Mouse (Mus musculus): Measurements from ENCODE around the gene Ly9. TPM values are rescaled to one million over a fixed set of nuclear protein-coding genes. Genes with fewer than 3 reads are reported as not detected.

Ly9 gene
- total RNA-seq (2015; ENCODE audit: low replicate concordance) (7.1 and 8.8 TPM in 2 replicates), total RNA-seq (2017; ENCODE audit: low replicate concordance) (5.8 and 10.0 TPM in 2 replicates)

GRCm38 (mm10) chr1:171607176-171607575, at the start of gene Ly9:
Ly9 (minus strand) TSS chr1:171607410.
- no peak for ATAC-seq (replicated peaks; ENCODE audit: low FRiP score, poor library complexity, severe bottlenecking)

DNA sequence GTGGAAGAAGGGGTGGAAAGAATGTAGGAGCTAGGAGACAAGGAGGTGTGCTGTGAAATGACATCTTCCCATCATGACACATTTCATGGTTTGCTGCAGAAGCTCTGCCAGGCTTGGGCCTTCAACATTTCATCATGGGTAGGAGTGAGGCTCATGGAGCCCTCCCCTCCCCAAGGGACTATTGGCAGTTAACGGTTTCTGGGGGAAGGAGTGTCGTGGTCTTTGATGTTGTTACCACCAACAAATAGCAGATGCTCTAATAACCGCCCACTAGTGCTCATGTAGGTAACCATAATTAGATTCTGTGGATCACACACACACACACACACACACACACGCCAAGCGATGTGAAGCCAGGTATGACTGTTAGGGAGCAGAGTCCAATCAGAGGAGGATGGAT, 45.5 kb upstream of the Ly9 start, which contains the start of gene Slamf7:
Gene Slamf7 (minus strand): TSS at position 302 of the 400 bp plus-strand sequence.
- ATAC-seq (replicated peaks; ENCODE audit: low FRiP score, poor library complexity, severe bottlenecking), result no peak

GRCm38 (mm10) chr1:171648840-171649239, 41.6 kb upstream of the Ly9 start:
- no peak for ATAC-seq (replicated peaks; ENCODE audit: low FRiP score, poor library complexity, severe bottlenecking)

- ATAC-seq (replicated peaks; ENCODE audit: low FRiP score, poor library complexity, severe bottlenecking), result no peak
Observed at GRCm38 (mm10) chr1:171647716-171648115, 40.5 kb upstream of the Ly9 start.

DNA sequence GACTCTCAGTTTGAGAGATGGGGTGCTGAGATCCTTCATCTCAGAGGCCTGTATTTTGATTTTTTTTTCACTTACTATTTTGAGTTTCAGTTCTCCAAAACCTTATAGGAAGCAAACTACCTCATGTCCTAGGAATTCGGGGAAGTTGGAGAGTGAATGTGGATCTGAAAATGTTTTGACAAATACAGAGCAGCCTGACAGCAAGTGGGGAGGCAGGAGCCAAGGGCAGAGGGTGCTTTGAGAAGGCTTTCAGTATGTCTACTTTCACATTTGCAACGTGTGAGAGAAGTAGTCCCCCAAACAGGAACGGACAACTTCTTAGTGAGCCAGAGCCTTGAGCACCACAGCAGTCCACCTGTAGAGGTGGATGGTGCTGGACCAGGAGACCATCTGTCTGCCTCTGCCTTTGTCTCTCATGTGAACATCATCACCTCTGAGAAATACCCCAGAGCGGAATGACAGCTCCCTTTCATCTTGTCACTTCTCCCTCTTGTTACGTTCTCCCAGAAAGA, 39.3 kb upstream of the Ly9 start:
- no peak for ATAC-seq (replicated peaks; ENCODE audit: low FRiP score, poor library complexity, severe bottlenecking)

- no peak for ATAC-seq (replicated peaks; ENCODE audit: low FRiP score, poor library complexity, severe bottlenecking)
Observed at GRCm38 (mm10) chr1:171643612-171644011, 36.4 kb upstream of the Ly9 start.

GRCm38 (mm10) chr1:171640796-171641195, 33.6 kb upstream of the Ly9 start:
- no peak for ATAC-seq (replicated peaks; ENCODE audit: low FRiP score, poor library complexity, severe bottlenecking)

DNA sequence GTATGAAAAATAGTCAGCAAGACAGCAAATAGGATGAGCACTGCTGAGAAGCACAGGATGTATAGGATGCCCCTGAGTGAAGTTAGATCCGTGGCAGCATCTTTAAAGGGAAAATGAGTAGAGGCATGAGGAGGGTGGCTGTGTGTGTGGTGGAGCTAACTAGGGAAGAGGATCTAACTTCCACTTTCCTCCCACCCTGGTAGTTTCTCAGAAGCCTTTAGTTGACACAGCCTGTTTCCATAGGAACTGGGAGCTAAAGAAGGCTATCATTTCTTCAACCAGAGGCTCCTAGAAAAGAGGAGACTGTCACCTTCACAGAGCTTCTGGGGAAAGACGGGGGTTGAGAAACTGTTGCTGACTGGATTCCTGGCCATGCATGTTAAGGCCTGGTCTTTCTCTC, 31.5 kb upstream of the Ly9 start:
- ATAC-seq (replicated peaks; ENCODE audit: low FRiP score, poor library complexity, severe bottlenecking), result no peak

GRCm38 (mm10) chr1:171637101-171637500, 29.9 kb upstream of the Ly9 start:
- ATAC-seq (replicated peaks; ENCODE audit: low FRiP score, poor library complexity, severe bottlenecking), result no peak

GRCm38 (mm10) chr1:171635696-171636095, 28.5 kb upstream of the Ly9 start:
- no peak for ATAC-seq (replicated peaks; ENCODE audit: low FRiP score, poor library complexity, severe bottlenecking)

GRCm38 (mm10) chr1:171631447-171631846, 24.2 kb upstream of the Ly9 start:
- no peak for ATAC-seq (replicated peaks; ENCODE audit: low FRiP score, poor library complexity, severe bottlenecking)

GRCm38 (mm10) chr1:171630912-171631311, 23.7 kb upstream of the Ly9 start:
- no peak for ATAC-seq (replicated peaks; ENCODE audit: low FRiP score, poor library complexity, severe bottlenecking)

DNA sequence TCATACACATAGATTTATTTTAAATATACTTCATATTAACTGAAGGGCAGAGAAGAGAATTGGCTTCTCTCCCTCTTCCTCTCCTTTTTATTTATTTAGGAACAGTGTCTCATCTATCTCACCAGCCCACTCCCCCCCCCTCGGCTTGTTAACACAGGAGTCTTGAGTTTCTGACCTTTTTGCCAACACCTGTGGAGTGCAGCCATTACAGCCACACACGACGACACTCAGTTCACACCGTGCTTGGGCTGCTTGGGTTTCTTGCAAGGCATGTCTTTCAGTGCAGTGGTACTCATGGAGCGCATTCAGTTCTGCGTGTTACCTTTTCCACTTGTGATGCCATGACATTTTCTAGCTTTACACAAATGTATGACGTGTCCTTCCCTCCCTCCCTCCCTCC, 22.8 kb upstream of the Ly9 start:
- no peak for ATAC-seq (replicated peaks; ENCODE audit: low FRiP score, poor library complexity, severe bottlenecking)

DNA sequence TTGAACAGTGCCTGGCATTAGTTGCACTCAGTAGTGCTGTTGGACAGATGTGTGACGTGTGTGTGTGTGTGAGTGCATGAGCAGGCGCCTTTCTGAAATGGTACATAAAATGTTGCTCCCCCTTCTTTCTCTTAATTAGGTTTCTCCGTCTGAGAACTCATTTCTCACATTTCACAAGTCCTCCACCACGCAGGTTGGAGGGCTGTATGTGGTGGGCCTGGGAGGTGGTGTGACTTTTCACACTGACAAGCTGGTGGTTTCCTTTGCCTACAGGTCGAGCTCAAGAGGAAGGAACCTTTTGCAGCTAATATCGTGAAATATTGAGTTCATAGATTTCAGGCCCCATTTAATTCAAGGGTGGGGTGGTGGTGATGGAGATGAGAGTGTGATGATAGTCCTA, 22.0 kb upstream of the Ly9 start:
- ATAC-seq (replicated peaks; ENCODE audit: low FRiP score, poor library complexity, severe bottlenecking), result no peak

DNA sequence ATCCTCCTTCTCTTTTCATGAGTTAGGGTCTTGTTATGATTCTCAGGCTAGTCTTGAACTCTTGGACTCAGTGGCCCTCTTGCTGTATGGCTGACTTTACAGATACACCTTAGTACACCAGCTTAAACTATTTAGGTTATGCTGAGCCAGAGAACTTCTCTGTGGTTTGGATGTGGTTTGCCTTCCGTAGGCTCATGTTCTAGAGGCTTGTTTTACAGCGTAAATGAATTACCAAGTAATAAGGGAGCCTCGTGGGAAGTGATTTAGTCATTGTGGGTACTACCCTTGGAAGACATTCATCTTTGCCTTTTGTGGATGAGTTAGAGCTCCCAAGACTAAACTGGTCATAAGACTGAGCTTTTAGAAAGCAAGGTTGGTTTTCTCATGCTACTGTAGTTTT, 20.6 kb upstream of the Ly9 start:
- no peak for ATAC-seq (replicated peaks; ENCODE audit: low FRiP score, poor library complexity, severe bottlenecking)

DNA sequence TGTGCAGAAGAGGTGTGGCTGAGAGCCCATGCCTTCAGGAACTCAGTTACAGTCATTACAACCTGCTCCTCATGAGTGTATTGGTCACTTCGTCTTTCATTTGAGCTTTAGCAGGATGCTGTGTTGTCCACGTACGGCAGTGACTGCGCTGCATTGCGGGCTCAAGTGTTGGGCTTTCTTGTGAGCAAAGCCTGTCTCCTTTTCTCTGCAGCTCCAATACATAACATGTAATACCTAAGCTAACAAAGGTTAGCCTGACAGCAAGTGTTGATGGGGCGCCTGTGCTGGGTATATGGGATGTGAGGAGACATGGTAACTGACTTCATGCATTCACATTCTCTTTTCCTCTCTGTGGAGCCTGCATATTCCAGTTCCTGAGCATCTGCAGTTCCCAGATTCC, 12.9 kb upstream of the Ly9 start:
- no peak for ATAC-seq (replicated peaks; ENCODE audit: low FRiP score, poor library complexity, severe bottlenecking)

- ATAC-seq (replicated peaks; ENCODE audit: low FRiP score, poor library complexity, severe bottlenecking), result no peak
Observed at GRCm38 (mm10) chr1:171619645-171620044, 12.4 kb upstream of the Ly9 start.

DNA sequence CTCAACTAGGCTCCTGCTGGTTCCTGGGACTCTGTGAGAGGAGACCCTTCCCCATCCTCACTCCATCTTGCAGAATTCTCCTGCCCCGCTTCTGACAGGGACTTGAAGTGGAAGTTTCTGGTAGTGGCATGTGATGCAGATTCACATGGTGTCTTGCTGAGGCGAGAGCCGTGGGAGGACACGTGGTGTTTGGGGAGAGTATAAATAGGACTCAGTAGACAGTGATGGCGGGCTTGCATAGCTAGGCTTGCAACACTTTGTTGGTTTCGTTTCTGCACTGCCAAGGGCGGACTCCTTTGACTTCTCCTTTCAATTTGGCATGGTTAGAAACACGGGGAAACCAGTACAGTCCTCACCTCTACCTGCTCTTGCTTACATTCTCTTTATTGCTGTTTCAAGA, 11.8 kb upstream of the Ly9 start:
- no peak for ATAC-seq (replicated peaks; ENCODE audit: low FRiP score, poor library complexity, severe bottlenecking)

GRCm38 (mm10) chr1:171616881-171617515, 9.8 kb upstream of the Ly9 start:
- no peak for ATAC-seq (replicated peaks; ENCODE audit: low FRiP score, poor library complexity, severe bottlenecking)

GRCm38 (mm10) chr1:171613962-171614361, 6.8 kb upstream of the Ly9 start:
- no peak for ATAC-seq (replicated peaks; ENCODE audit: low FRiP score, poor library complexity, severe bottlenecking)

- no peak for ATAC-seq (replicated peaks; ENCODE audit: low FRiP score, poor library complexity, severe bottlenecking)
Observed at GRCm38 (mm10) chr1:171610781-171611180, 3.6 kb upstream of the Ly9 start.

GRCm38 (mm10) chr1:171610026-171610425, 2.8 kb upstream of the Ly9 start:
- ATAC-seq (replicated peaks; ENCODE audit: low FRiP score, poor library complexity, severe bottlenecking), result peak; percentile 84
